Mouse (Mus musculus) left cerebral cortex, postnatal 4 days (tissue): ENCODE measurements around the gene Lrwd1. TPM values are rescaled to one million over a fixed set of nuclear protein-coding genes. Genes with fewer than 3 reads are reported as not detected.

Experiments used
- microRNA-seq: library from miRNA; unstranded; fragments of <30 nt; microRNA quantifications from one replicate; pipeline ENCODE4 v1.2.0, GENCODE M21; 2022
- total RNA-seq, 2 experiments: library from RNA; stranded (reverse); gene quantifications; 2 replicates each; pipeline ENCODE4 v1.2.3; 2021

Gene Lrwd1
- total RNA-seq, 2 experiments from 2014 or later: 22.1 to 22.5 TPM

Small RNAs within 50 kb of the gene (microRNA-seq; reads per million reads assigned to microRNA genes)
- gene Mir7035: 2.4 reads per million

Other genes starting within 250 kb of the Lrwd1 start
- gene Hspb1, start 248.2 kb downstream of the Lrwd1 start, total RNA-seq: 1 to 10 TPM; 3.2 to 3.7 TPM
- gene Ywhag, start 201.5 kb downstream of the Lrwd1 start, total RNA-seq: 1,000 to 10,000 TPM; 1,399 to 1,485 TPM
- 1 to 10 TPM; 2.0 to 2.7 TPM for gene Ssc4d, start 161.5 kb downstream of the Lrwd1 start, total RNA-seq
- not detected for gene Zp3, start 156.0 kb downstream of the Lrwd1 start, total RNA-seq
- gene Dtx2, start 141.3 kb downstream of the Lrwd1 start, total RNA-seq: 10 to 100 TPM; 13.8 to 14.4 TPM
- gene Upk3b, start 97.6 kb downstream of the Lrwd1 start, total RNA-seq: not detected
- gene Upk3bl, start 81.6 kb downstream of the Lrwd1 start, total RNA-seq: not detected
- 10 to 100 TPM in 1 of 2 experiments, 1 to 10 TPM in 1; 10.0 to 13.1 TPM for gene Rasa4, start 52.2 kb downstream of the Lrwd1 start, total RNA-seq
- 10 to 100 TPM; 88.0 to 92.4 TPM for gene Polr2j, start 19.4 kb downstream of the Lrwd1 start, total RNA-seq
- gene Alkbh4, start 72 bp upstream of the Lrwd1 start, total RNA-seq: 10 to 100 TPM; 10.7 to 12.8 TPM
- 10 to 100 TPM; 56.5 to 58.2 TPM for gene Orai2, start 34.6 kb upstream of the Lrwd1 start, total RNA-seq
- gene Prkrip1, start 62.9 kb upstream of the Lrwd1 start, total RNA-seq: 10 to 100 TPM; 40.3 to 42.6 TPM
- 10 to 100 TPM; 40.0 to 40.8 TPM for gene Sh2b2, start 110.5 kb upstream of the Lrwd1 start, total RNA-seq